Mouse (Mus musculus) left cerebral cortex, postnatal 25 days (tissue): ENCODE measurements at regions not wholly inside any gene's neighbourhood (a gene's known extent, or its start where the extent isn't known, plus 50 kb on each side); places are given as distances from the start of the nearest gene placed in this dataset.

Experiments used
- DNase-seq, 2 experiments: peaks; one replicate each; pipeline ENCODE4 v3.0.0; 2022; ENCODE audit warnings: low spot score in 2 of 2, mixed read lengths in 1 of 2
- intact Hi-C: fragments of 180-260 bp; cut with DNase I; formaldehyde crosslinking; loops from one replicate; pipeline ENCODE4 v1.15.1; 2025

GRCm38 (mm10) chr9:67610696-67611095, 51.2 kb upstream of the Tln2 start:
- DNase-seq = no peak
- intact Hi-C loops = no loop called here

- DNase-seq = no peak
- intact Hi-C loops = no loop called here
Measured at GRCm38 (mm10) chr9:67611676-67612075, 52.2 kb upstream of the Tln2 start.

- intact Hi-C loops = no loop called here
Measured at GRCm38 (mm10) chr9:67612101-67612500, 52.6 kb upstream of the Tln2 start.

GRCm38 (mm10) chr9:67614068-67614727, 54.7 kb upstream of the Tln2 start:
- DNase-seq = no peak
- intact Hi-C loops = no loop called here

More at GRCm38 (mm10) chr9:67612101-67612500, 52.6 kb upstream of the Tln2 start:
- DNase-seq = no peak

- no peak for DNase-seq
- intact Hi-C loops = no loop called here
Measured at GRCm38 (mm10) chr9:67616207-67616606, 56.7 kb upstream of the Tln2 start.

GRCm38 (mm10) chr9:67617341-67618217, 58.1 kb upstream of the Tln2 start:
- no peak for DNase-seq
- intact Hi-C loops = no loop called here

GRCm38 (mm10) chr9:67620945-67621344, 61.4 kb upstream of the Tln2 start:
- intact Hi-C loops = no loop called here
- DNase-seq = no peak

- intact Hi-C loops = no loop called here
- no peak for DNase-seq
Measured at GRCm38 (mm10) chr9:67627196-67627595, 67.7 kb upstream of the Tln2 start.

- intact Hi-C loops = loop anchor here (5.0 kb wide), 4 partner anchors 117 to 652 kb away; partner anchors contain the start of gene Lactb
- no peak for DNase-seq
Measured at GRCm38 (mm10) chr9:67629624-67630023, 70.1 kb upstream of the Tln2 start.

GRCm38 (mm10) chr9:67630173-67630572, 70.7 kb upstream of the Tln2 start:
- no peak for DNase-seq
- intact Hi-C loops = loop anchor here (5.0 kb wide), 4 partner anchors 118 to 653 kb away; partner anchors contain the start of gene Lactb

GRCm38 (mm10) chr9:67631741-67632243, 72.3 kb upstream of the Tln2 start:
- DNase-seq = no peak
- intact Hi-C loops = loop anchor here (5.0 kb wide), 4 partner anchors 119 to 654 kb away; partner anchors contain the start of gene Lactb

GRCm38 (mm10) chr9:67632521-67633025, 73.1 kb upstream of the Tln2 start:
- intact Hi-C loops = loop anchor here (5.0 kb wide), 4 partner anchors 120 to 655 kb away; partner anchors contain the start of gene Lactb
- DNase-seq = peak; percentile 26 to 45

GRCm38 (mm10) chr9:67633026-67633741, 73.7 kb upstream of the Tln2 start:
- intact Hi-C loops = loop anchor here (5.0 kb wide), 4 partner anchors 121 to 656 kb away; partner anchors contain the start of gene Lactb
- DNase-seq = peak; percentile 22 to 44

GRCm38 (mm10) chr9:67633761-67634441, 74.4 kb upstream of the Tln2 start:
- intact Hi-C loops = loop anchor here (5.0 kb wide), 4 partner anchors 122 to 657 kb away; partner anchors contain the start of gene Lactb
- peak; percentile 78 to 85 for DNase-seq

- intact Hi-C loops = no loop called here
- DNase-seq = peak in 1 of 2 experiments; percentile 53
Measured at GRCm38 (mm10) chr9:67646820-67647219, 87.3 kb upstream of the Tln2 start.

GRCm38 (mm10) chr9:67664773-67665172, 94.5 kb upstream of the C2cd4b start:
- DNase-seq = no peak
- intact Hi-C loops = no loop called here

- no peak for DNase-seq
- intact Hi-C loops = no loop called here
Measured at GRCm38 (mm10) chr9:67670261-67671020, 88.8 kb upstream of the C2cd4b start.

- no peak for DNase-seq
Measured at GRCm38 (mm10) chr9:67676906-67677305, 82.3 kb upstream of the C2cd4b start.

More at GRCm38 (mm10) chr9:67676906-67677305, 82.3 kb upstream of the C2cd4b start:
- intact Hi-C loops = no loop called here
